Mouse (Mus musculus) frontal cortex, postnatal 25 days (tissue): Measurements from ENCODE around the gene Vmn1r55.
A peak's percentile ranks its signal among the peaks of the same experiment; 100 is the strongest.
"Not testable (repeated sequence)": the region's sequence is repeated elsewhere in the genome, so short reads cannot be mapped to it uniquely, and the experiment has no call there.

Experiments used
- DNase-seq, 2 experiments: peaks; one replicate each; pipeline ENCODE4 v3.0.0; 2022; ENCODE audit warnings: low spot score in 2 of 2

Gene Vmn1r55

DNA sequence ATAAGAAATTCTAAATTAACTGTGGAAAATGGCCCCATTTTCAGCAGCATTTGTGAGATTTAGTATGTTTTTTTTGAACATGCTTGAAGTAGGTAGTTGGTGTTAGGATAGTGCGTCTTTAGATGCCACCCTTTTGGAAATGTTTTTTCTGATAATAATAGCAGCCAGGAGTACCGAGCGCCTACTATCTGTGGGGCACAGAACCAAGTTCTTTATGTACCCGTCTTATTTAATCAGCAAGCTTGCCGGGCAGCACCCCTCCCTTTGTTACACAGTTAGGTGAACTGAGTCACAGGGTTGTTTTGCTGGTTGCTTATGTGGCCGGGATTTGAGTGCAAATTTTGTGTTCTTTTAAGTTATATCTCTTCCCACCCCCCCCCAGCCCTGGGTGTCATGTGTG is 68.2 kb downstream of the Vmn1r55 start:
- DNase-seq: no peak

DNA sequence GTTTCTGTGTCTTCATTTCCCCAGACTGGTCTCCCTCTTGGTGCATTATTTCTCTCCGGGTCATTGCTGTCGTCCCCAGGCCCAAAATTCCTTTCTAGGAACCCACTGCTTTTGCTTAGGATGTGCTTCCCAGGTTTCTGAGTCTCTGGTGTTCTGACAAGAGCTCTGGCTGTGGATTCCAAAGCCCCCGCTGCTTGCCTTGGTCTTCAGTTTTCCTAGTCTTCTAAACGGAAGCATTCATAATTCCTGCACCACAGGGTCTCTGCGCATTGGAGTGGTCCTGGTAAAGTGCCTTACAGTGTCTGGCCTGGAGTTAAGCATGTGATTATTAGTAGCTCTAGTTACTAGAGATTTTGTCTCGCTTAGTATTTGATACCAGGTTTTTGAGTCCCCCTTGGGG is 68.7 kb downstream of the Vmn1r55 start:
- no peak for DNase-seq

DNA sequence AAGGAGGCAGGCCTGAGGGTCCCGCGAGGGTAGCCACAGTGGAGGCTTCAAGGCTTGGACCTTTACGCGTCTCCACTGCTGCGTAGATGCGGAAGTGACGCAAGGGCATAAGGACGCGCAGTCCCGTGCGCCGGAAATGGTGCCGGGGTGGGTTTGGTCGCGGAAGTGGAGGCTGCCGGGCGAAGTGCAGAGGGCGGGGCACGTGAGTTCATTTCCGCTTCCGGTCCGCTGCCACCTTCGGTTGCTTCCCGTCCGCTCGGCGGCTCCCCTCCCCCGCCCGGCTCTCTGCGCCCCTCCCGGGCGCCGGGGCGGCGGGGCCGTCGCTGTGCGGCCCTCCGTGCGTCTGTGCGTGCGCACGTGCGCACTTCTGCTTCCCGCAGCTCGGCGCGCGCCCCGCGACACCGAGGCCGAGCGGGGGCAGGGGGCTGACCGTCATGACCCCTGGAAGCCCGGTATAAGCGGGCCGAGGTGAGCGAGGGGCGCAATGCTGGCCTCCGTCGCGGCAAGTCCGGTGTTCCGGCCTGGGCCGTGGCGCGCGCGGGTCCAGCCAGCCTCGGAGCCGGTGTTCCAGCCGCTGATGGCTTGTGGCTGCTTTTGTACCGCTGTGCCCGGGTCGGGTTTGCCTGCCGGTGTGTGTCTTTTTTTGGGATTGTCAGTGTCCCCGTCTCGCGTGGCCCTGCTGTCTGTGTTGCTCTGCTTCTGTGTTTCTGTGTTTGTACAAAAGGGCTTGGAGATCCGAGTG is 69.3 kb downstream of the Vmn1r55 start, which contains the start of gene Epn1:
Gene Epn1, plus strand, starts transcription at position 226 of the 742 bp plus-strand sequence.
- peak; percentile 90 to 97 for DNase-seq

DNA sequence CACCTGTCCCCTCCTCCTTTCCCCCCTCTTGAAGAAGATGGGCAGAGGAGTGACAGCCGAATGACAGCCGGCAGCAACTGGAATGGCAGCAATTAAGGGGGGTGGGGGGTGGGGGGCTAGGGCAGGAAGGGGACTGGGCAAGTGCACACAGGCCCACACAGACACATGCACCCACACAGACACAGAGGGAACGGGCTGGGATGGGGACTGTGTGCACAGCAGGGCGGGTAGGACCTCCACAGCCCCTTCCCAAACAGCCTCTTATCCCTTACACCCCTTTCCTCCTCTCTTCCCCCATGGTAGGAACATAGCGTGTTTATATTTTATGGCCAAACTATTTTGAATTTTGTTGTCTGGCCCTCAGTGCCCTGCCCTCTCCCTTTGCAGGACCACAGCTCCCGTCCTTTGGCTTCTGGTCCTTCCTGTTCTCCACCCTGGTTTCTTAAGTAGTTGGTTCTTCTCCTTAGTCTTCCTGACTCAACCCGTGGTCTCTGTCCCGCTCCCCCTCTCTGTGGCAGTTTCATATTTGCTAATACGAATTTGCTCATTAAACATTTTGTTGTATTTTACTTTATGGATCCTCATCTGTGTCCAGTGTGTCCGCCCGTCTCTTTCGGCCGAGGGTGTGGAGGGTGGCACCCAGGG is 70.0 kb downstream of the Vmn1r55 start:
- not testable (repeated sequence) for DNase-seq
